Mouse (Mus musculus): ENCODE data around the gene Trrap. TPM values are rescaled to one million over a fixed set of nuclear protein-coding genes. Genes with fewer than 3 reads are reported as not detected.

Trrap gene
- polyA plus RNA-seq, 1 experiment from 2014 or later = 15.5 TPM

GRCm38 (mm10) chr5:144849932-144850331 lies 82.4 kb downstream of the Trrap start:
- Histone ChIP-seq H3K4me3 (ENCODE audit: low read depth, low read length) (no peak overlapping the region), H3K36me3 (ENCODE audit: control insufficient read depth, insufficient read depth) (peaks cover 19% of the 10 kb centered on the region), H3K9me3 (replicated peaks; ENCODE audit: control insufficient read depth, low read length) (no peaks in the 10 kb centered on the region), H3K27ac (ENCODE audit: low read length) (no peak overlapping the region), H3K4me2 (ENCODE audit: low read depth, low read length) (no peak overlapping the region), H3K27me3 (ENCODE audit: control insufficient read depth, insufficient read depth, low read depth, low read length) (no peaks in the 10 kb centered on the region), H3K4me1 (ENCODE audit: control insufficient read depth, low read depth, low read length) (no peaks in the 10 kb centered on the region), H3K9ac (ENCODE audit: low read depth, low read length) (no peak overlapping the region)
- WGBS (ENCODE audit: insufficient replicate concordance) = 79% methylated on average over 10 of the region's 10 CpGs
- no peak for ATAC-seq (ENCODE audit: low read depth)

- no peak overlapping the region for H3K9ac ChIP-seq (ENCODE audit: low read depth, low read length)
- no peaks in the 10 kb centered on the region for H3K4me1 ChIP-seq (ENCODE audit: control insufficient read depth, low read depth, low read length)
- H3K36me3 ChIP-seq (ENCODE audit: control insufficient read depth, insufficient read depth) = peaks cover 22% of the 10 kb centered on the region
- no peak overlapping the region for H3K4me3 ChIP-seq (ENCODE audit: low read depth, low read length)
- H3K27ac ChIP-seq (ENCODE audit: low read length) = no peak overlapping the region
- no peaks in the 10 kb centered on the region for H3K27me3 ChIP-seq (ENCODE audit: control insufficient read depth, insufficient read depth, low read depth, low read length)
- WGBS (ENCODE audit: insufficient replicate concordance) = 81% methylated on average over 3 of the region's 3 CpGs
- no peak overlapping the region for H3K4me2 ChIP-seq (ENCODE audit: low read depth, low read length)
- no peak for ATAC-seq (ENCODE audit: low read depth)
- H3K9me3 ChIP-seq (replicated peaks; ENCODE audit: control insufficient read depth, low read length) = no peaks in the 10 kb centered on the region
Measured at GRCm38 (mm10) chr5:144851820-144852219, 84.3 kb downstream of the Trrap start.

GRCm38 (mm10) chr5:144853931-144854330 lies 86.4 kb downstream of the Trrap start:
- no peak overlapping the region for H3K4me3 ChIP-seq (ENCODE audit: low read depth, low read length)
- H3K27me3 ChIP-seq (ENCODE audit: control insufficient read depth, insufficient read depth, low read depth, low read length) = no peaks in the 10 kb centered on the region
- H3K36me3 ChIP-seq (ENCODE audit: control insufficient read depth, insufficient read depth) = peaks cover 29% of the 10 kb centered on the region
- H3K9ac ChIP-seq (ENCODE audit: low read depth, low read length) = no peak overlapping the region
- no peaks in the 10 kb centered on the region for H3K9me3 ChIP-seq (replicated peaks; ENCODE audit: control insufficient read depth, low read length)
- no peaks in the 10 kb centered on the region for H3K4me1 ChIP-seq (ENCODE audit: control insufficient read depth, low read depth, low read length)
- ATAC-seq (ENCODE audit: low read depth) = no peak
- H3K27ac ChIP-seq (ENCODE audit: low read length) = no peak overlapping the region
- H3K4me2 ChIP-seq (ENCODE audit: low read depth, low read length) = no peak overlapping the region
- WGBS (ENCODE audit: insufficient replicate concordance) = 66% methylated on average over 5 of the region's 5 CpGs

GRCm38 (mm10) chr5:144855936-144856335 lies 88.4 kb downstream of the Trrap start:
- Histone ChIP-seq H3K9me3 (replicated peaks; ENCODE audit: control insufficient read depth, low read length) (no peaks in the 10 kb centered on the region), H3K9ac (ENCODE audit: low read depth, low read length) (no peak overlapping the region), H3K4me2 (ENCODE audit: low read depth, low read length) (no peak overlapping the region), H3K36me3 (ENCODE audit: control insufficient read depth, insufficient read depth) (peaks cover 43% of the 10 kb centered on the region), H3K27me3 (ENCODE audit: control insufficient read depth, insufficient read depth, low read depth, low read length) (no peaks in the 10 kb centered on the region), H3K4me3 (ENCODE audit: low read depth, low read length) (no peak overlapping the region), H3K27ac (ENCODE audit: low read length) (no peak overlapping the region), H3K4me1 (ENCODE audit: control insufficient read depth, low read depth, low read length) (no peaks in the 10 kb centered on the region)
- no peak for ATAC-seq (ENCODE audit: low read depth)
- WGBS (ENCODE audit: insufficient replicate concordance) = 63% methylated on average over 6 of the region's 6 CpGs

GRCm38 (mm10) chr5:144858527-144858926 lies 91.0 kb downstream of the Trrap start:
- no peak overlapping the region for H3K27ac ChIP-seq (ENCODE audit: low read length)
- no peaks in the 10 kb centered on the region for H3K4me1 ChIP-seq (ENCODE audit: control insufficient read depth, low read depth, low read length)
- ATAC-seq (ENCODE audit: low read depth) = no peak
- H3K4me2 ChIP-seq (ENCODE audit: low read depth, low read length) = no peak overlapping the region
- H3K4me3 ChIP-seq (ENCODE audit: low read depth, low read length) = no peak overlapping the region
- peaks cover 34% of the 10 kb centered on the region for H3K36me3 ChIP-seq (ENCODE audit: control insufficient read depth, insufficient read depth)
- no peaks in the 10 kb centered on the region for H3K9me3 ChIP-seq (replicated peaks; ENCODE audit: control insufficient read depth, low read length)
- no peaks in the 10 kb centered on the region for H3K27me3 ChIP-seq (ENCODE audit: control insufficient read depth, insufficient read depth, low read depth, low read length)
- no peak overlapping the region for H3K9ac ChIP-seq (ENCODE audit: low read depth, low read length)
- WGBS (ENCODE audit: insufficient replicate concordance) = 88% methylated on average over 15 of the region's 15 CpGs

GRCm38 (mm10) chr5:144859284-144859683 lies 91.8 kb downstream of the Trrap start:
- Histone ChIP-seq H3K4me1 (ENCODE audit: control insufficient read depth, low read depth, low read length) (no peaks in the 10 kb centered on the region), H3K4me2 (ENCODE audit: low read depth, low read length) (no peak overlapping the region), H3K27ac (ENCODE audit: low read length) (no peak overlapping the region), H3K36me3 (ENCODE audit: control insufficient read depth, insufficient read depth) (peaks cover 31% of the 10 kb centered on the region), H3K4me3 (ENCODE audit: low read depth, low read length) (no peak overlapping the region), H3K27me3 (ENCODE audit: control insufficient read depth, insufficient read depth, low read depth, low read length) (no peaks in the 10 kb centered on the region), H3K9ac (ENCODE audit: low read depth, low read length) (no peak overlapping the region), H3K9me3 (replicated peaks; ENCODE audit: control insufficient read depth, low read length) (no peaks in the 10 kb centered on the region)
- 85% methylated on average over 9 of the region's 9 CpGs for WGBS (ENCODE audit: insufficient replicate concordance)
- no peak for ATAC-seq (ENCODE audit: low read depth)

- H3K9me3 ChIP-seq (replicated peaks; ENCODE audit: control insufficient read depth, low read length) = no peaks in the 10 kb centered on the region
- ATAC-seq (ENCODE audit: low read depth) = no peak
- no peak overlapping the region for H3K9ac ChIP-seq (ENCODE audit: low read depth, low read length)
- 87% methylated on average over 8 of the region's 8 CpGs for WGBS (ENCODE audit: insufficient replicate concordance)
- peaks cover 28% of the 10 kb centered on the region for H3K36me3 ChIP-seq (ENCODE audit: control insufficient read depth, insufficient read depth)
- no peaks in the 10 kb centered on the region for H3K27me3 ChIP-seq (ENCODE audit: control insufficient read depth, insufficient read depth, low read depth, low read length)
- H3K4me1 ChIP-seq (ENCODE audit: control insufficient read depth, low read depth, low read length) = no peaks in the 10 kb centered on the region
- H3K27ac ChIP-seq (ENCODE audit: low read length) = no peak overlapping the region
- no peak overlapping the region for H3K4me3 ChIP-seq (ENCODE audit: low read depth, low read length)
- no peak overlapping the region for H3K4me2 ChIP-seq (ENCODE audit: low read depth, low read length)
Measured at GRCm38 (mm10) chr5:144860913-144861312, 93.4 kb downstream of the Trrap start.

GRCm38 (mm10) chr5:144866923-144867322 lies 99.4 kb downstream of the Trrap start:
- Histone ChIP-seq H3K36me3 (ENCODE audit: control insufficient read depth, insufficient read depth) (no peaks in the 10 kb centered on the region), H3K27ac (ENCODE audit: low read length) (no peak overlapping the region), H3K9ac (ENCODE audit: low read depth, low read length) (no peak overlapping the region), H3K4me2 (ENCODE audit: low read depth, low read length) (no peak overlapping the region), H3K4me3 (ENCODE audit: low read depth, low read length) (no peak overlapping the region), H3K9me3 (replicated peaks; ENCODE audit: control insufficient read depth, low read length) (no peaks in the 10 kb centered on the region), H3K27me3 (ENCODE audit: control insufficient read depth, insufficient read depth, low read depth, low read length) (no peaks in the 10 kb centered on the region), H3K4me1 (ENCODE audit: control insufficient read depth, low read depth, low read length) (no peaks in the 10 kb centered on the region)
- 76% methylated on average over 8 of the region's 8 CpGs for WGBS (ENCODE audit: insufficient replicate concordance)
- ATAC-seq (ENCODE audit: low read depth) = no peak

GRCm38 (mm10) chr5:144869466-144869865 lies 101.9 kb downstream of the Trrap start:
- H3K4me3 ChIP-seq (ENCODE audit: low read depth, low read length) = no peak overlapping the region
- H3K9me3 ChIP-seq (replicated peaks; ENCODE audit: control insufficient read depth, low read length) = no peaks in the 10 kb centered on the region
- H3K9ac ChIP-seq (ENCODE audit: low read depth, low read length) = no peak overlapping the region
- no peak overlapping the region for H3K27ac ChIP-seq (ENCODE audit: low read length)
- no peaks in the 10 kb centered on the region for H3K36me3 ChIP-seq (ENCODE audit: control insufficient read depth, insufficient read depth)
- H3K27me3 ChIP-seq (ENCODE audit: control insufficient read depth, insufficient read depth, low read depth, low read length) = no peaks in the 10 kb centered on the region
- H3K4me2 ChIP-seq (ENCODE audit: low read depth, low read length) = no peak overlapping the region
- ATAC-seq (ENCODE audit: low read depth) = no peak
- 59% methylated on average over 7 of the region's 7 CpGs for WGBS (ENCODE audit: insufficient replicate concordance)
- H3K4me1 ChIP-seq (ENCODE audit: control insufficient read depth, low read depth, low read length) = no peaks in the 10 kb centered on the region
